Mouse (Mus musculus): ENCODE data around the gene Sh2d7. TPM values are rescaled to one million over a fixed set of nuclear protein-coding genes. Genes with fewer than 3 reads are reported as not detected.
"Not testable (repeated sequence)": the region's sequence is repeated elsewhere in the genome, so short reads cannot be mapped to it uniquely, and the experiment has no call there.

The Sh2d7 gene
- total and polyA plus RNA-seq, 2 experiments from 2014 or later: 0.09 TPM; not detected in 1

- no peak overlapping the region for H3K27ac ChIP-seq
- H3K4me2 ChIP-seq (ENCODE audit: low read depth, low read length): no peak overlapping the region
- peak; percentile 34 for TF ChIP-seq CTCF (IDR thresholded peaks at IDR 0.05; ENCODE audit: low read depth)
- H3K4me1 ChIP-seq (ENCODE audit: insufficient read depth, low read length): no peaks in the 10 kb centered on the region
- 40% methylated on average over 2 of the region's 2 CpGs for WGBS
- H3K4me3 ChIP-seq (ENCODE audit: low read length): no peak overlapping the region
- H3K9me3 ChIP-seq (ENCODE audit: low read length): no peaks in the 10 kb centered on the region
- ATAC-seq (no peak), DNase-seq (ENCODE audit: low spot score) (peak; percentile 68)
- no peak overlapping the region for H3K9ac ChIP-seq (replicated peaks; ENCODE audit: low read length)
- no peaks in the 10 kb centered on the region for H3K27me3 ChIP-seq (ENCODE audit: insufficient read depth, low read length)
- H3K36me3 ChIP-seq (ENCODE audit: insufficient read depth, low read length): no peaks in the 10 kb centered on the region
Observed at GRCm38 (mm10) chr9:54568732-54569131, 29.9 kb downstream of the Sh2d7 start.

GRCm38 (mm10) chr9:54571130-54571839, 32.5 kb downstream of the Sh2d7 start:
- no peak overlapping the region for H3K9ac ChIP-seq (replicated peaks; ENCODE audit: low read length)
- H3K4me1 ChIP-seq (ENCODE audit: insufficient read depth, low read length): no peaks in the 10 kb centered on the region
- no peaks in the 10 kb centered on the region for H3K9me3 ChIP-seq (ENCODE audit: low read length)
- H3K36me3 ChIP-seq (ENCODE audit: insufficient read depth, low read length): no peaks in the 10 kb centered on the region
- no peak overlapping the region for H3K4me2 ChIP-seq (ENCODE audit: low read depth, low read length)
- ATAC-seq (no peak), DNase-seq (ENCODE audit: low spot score) (no peak)
- no peak for TF ChIP-seq CTCF (IDR thresholded peaks at IDR 0.05; ENCODE audit: low read depth)
- no peak overlapping the region for H3K4me3 ChIP-seq (ENCODE audit: low read length)
- no peaks in the 10 kb centered on the region for H3K27me3 ChIP-seq (ENCODE audit: insufficient read depth, low read length)
- 82% methylated on average over 9 of the region's 9 CpGs for WGBS
- no peak overlapping the region for H3K27ac ChIP-seq

GRCm38 (mm10) chr9:54583712-54584111, 44.9 kb downstream of the Sh2d7 start:
- H3K27ac ChIP-seq: no peak overlapping the region
- no peaks in the 10 kb centered on the region for H3K9me3 ChIP-seq (ENCODE audit: low read length)
- TF ChIP-seq CTCF (IDR thresholded peaks at IDR 0.05; ENCODE audit: low read depth): no peak
- H3K36me3 ChIP-seq (ENCODE audit: insufficient read depth, low read length): no peaks in the 10 kb centered on the region
- H3K9ac ChIP-seq (replicated peaks; ENCODE audit: low read length): no peak overlapping the region
- H3K4me2 ChIP-seq (ENCODE audit: low read depth, low read length): no peak overlapping the region
- H3K27me3 ChIP-seq (ENCODE audit: insufficient read depth, low read length): no peaks in the 10 kb centered on the region
- WGBS: 77% methylated on average over 1 of the region's 1 CpGs
- ATAC-seq (no peak), DNase-seq (ENCODE audit: low spot score) (no peak)
- H3K4me1 ChIP-seq (ENCODE audit: insufficient read depth, low read length): no peaks in the 10 kb centered on the region; the same call in 1 of the 2 replicates
- no peak overlapping the region for H3K4me3 ChIP-seq (ENCODE audit: low read length)

GRCm38 (mm10) chr9:54584127-54584526, 45.3 kb downstream of the Sh2d7 start:
- not testable (repeated sequence) for H3K4me3 ChIP-seq (ENCODE audit: low read length); H3K4me1 ChIP-seq (ENCODE audit: insufficient read depth, low read length); ATAC-seq; H3K4me2 ChIP-seq (ENCODE audit: low read depth, low read length); H3K9me3 ChIP-seq (ENCODE audit: low read length); H3K27ac ChIP-seq; H3K27me3 ChIP-seq (ENCODE audit: insufficient read depth, low read length); H3K9ac ChIP-seq (replicated peaks; ENCODE audit: low read length); H3K36me3 ChIP-seq (ENCODE audit: insufficient read depth, low read length); DNase-seq (ENCODE audit: low spot score)
- WGBS: 84% methylated on average over 2 of the region's 2 CpGs

GRCm38 (mm10) chr9:54585839-54586198, 47.0 kb downstream of the Sh2d7 start:
- H3K4me2 ChIP-seq (ENCODE audit: low read depth, low read length): peak overlapping the region; percentile 83
- H3K27me3 ChIP-seq (ENCODE audit: insufficient read depth, low read length): no peaks in the 10 kb centered on the region
- WGBS: 32% methylated on average over 5 of the region's 5 CpGs
- H3K4me1 ChIP-seq (ENCODE audit: insufficient read depth, low read length): no peaks in the 10 kb centered on the region; the same call in 1 of the 2 replicates
- no peak for TF ChIP-seq CTCF (IDR thresholded peaks at IDR 0.05; ENCODE audit: low read depth)
- ATAC-seq (peak; percentile 22), DNase-seq (ENCODE audit: low spot score) (no peak)
- H3K9ac ChIP-seq (replicated peaks; ENCODE audit: low read length): no peak overlapping the region
- H3K27ac ChIP-seq: no peak overlapping the region
- no peaks in the 10 kb centered on the region for H3K36me3 ChIP-seq (ENCODE audit: insufficient read depth, low read length)
- peak overlapping the region; percentile 86 for H3K4me3 ChIP-seq (ENCODE audit: low read length)
- no peaks in the 10 kb centered on the region for H3K9me3 ChIP-seq (ENCODE audit: low read length)

GRCm38 (mm10) chr9:54586199-54587061, 47.6 kb downstream of the Sh2d7 start, which contains the start of gene Idh3a:
TSS of gene Idh3a (plus strand) at chr9:54586334.
- under 1% methylated on average over 71 of the region's 73 CpGs for WGBS
- peak within 1 kb of the TSS; percentile 79 for H3K9ac ChIP-seq (replicated peaks; ENCODE audit: low read length)
- H3K9me3 ChIP-seq (ENCODE audit: low read length): no peaks in the 10 kb centered on the region
- H3K4me1 ChIP-seq (ENCODE audit: insufficient read depth, low read length): no peaks in the 10 kb centered on the region; the same call in 1 of the 2 replicates
- ATAC-seq (peak; percentile 100), DNase-seq (ENCODE audit: low spot score) (peak; percentile 99)
- no peaks in the 10 kb centered on the region for H3K27me3 ChIP-seq (ENCODE audit: insufficient read depth, low read length)
- H3K4me3 ChIP-seq (ENCODE audit: low read length): peak within 1 kb of the TSS; percentile 86
- no peak for TF ChIP-seq CTCF (IDR thresholded peaks at IDR 0.05; ENCODE audit: low read depth)
- H3K27ac ChIP-seq: peak within 1 kb of the TSS; percentile 64
- peak within 1 kb of the TSS; percentile 83 for H3K4me2 ChIP-seq (ENCODE audit: low read depth, low read length)
- H3K36me3 ChIP-seq (ENCODE audit: insufficient read depth, low read length): no peaks in the 10 kb centered on the region

All from hindbrain, postnatal 0 days (tissue).